Mouse (Mus musculus) midbrain, embryonic 10.5 days (tissue): ENCODE measurements around the gene Hnrnpa3. TPM values are rescaled to one million over a fixed set of nuclear protein-coding genes. Genes with fewer than 3 reads are reported as not detected.
A peak's percentile ranks its signal among the peaks of the same experiment; 100 is the strongest.

Source experiments
- DNase-seq: peaks from one replicate; pipeline ENCODE4 v3.0.0-alpha.2; 2017; ENCODE audit warnings: low spot score
- H3K27ac ChIP-seq: fragments of 300-500 bp; sonication (generic); replicated peaks from 2 replicates; pipeline ENCODE4 v1.5.1; 2016; ENCODE audit warnings: mild to moderate bottlenecking
- H3K27me3 ChIP-seq: fragments of 300-500 bp; sonication (generic); 2 replicates; pipeline ENCODE4 v1.6.1; 2016; ENCODE audit warnings: low read depth, mild to moderate bottlenecking; ENCODE audit not compliant: poor library complexity, severe bottlenecking
- H3K36me3 ChIP-seq: fragments of 300-500 bp; sonication (generic); 2 replicates; pipeline ENCODE4 v1.6.1; 2016; ENCODE audit warnings: mild to moderate bottlenecking, moderate library complexity
- H3K4me1 ChIP-seq: fragments of 300-500 bp; sonication (generic); 2 replicates; pipeline ENCODE4 v1.6.1; 2016
- H3K4me3 ChIP-seq: fragments of 300-500 bp; sonication (generic); 2 replicates; pipeline ENCODE4 v1.5.1; 2016; ENCODE audit warnings: mild to moderate bottlenecking, moderate library complexity
- H3K9me3 ChIP-seq: fragments of 300-500 bp; sonication (generic); replicated peaks from 2 replicates; pipeline ENCODE4 v1.6.1; 2016; ENCODE audit warnings: mild to moderate bottlenecking
- WGBS: fragments of 180-500 bp; shearing (Covaris S2); methylation state at CpG from one replicate; pipeline ENCODE4 v1.1.7; 2016; 5-methylcytosine and 5-hydroxymethylcytosine counted together
- polyA plus RNA-seq: library from polyadenylated mRNA; unstranded; fragments of >200 nt; fragmentation: Nextera tagmentation; extraction: Ambion mirVana; gene quantifications from 2 replicates; pipeline ENCODE4 v1.2.1, GENCODE M21; 2016

Hnrnpa3 gene
- polyA plus RNA-seq, 1 experiment from 2014 or later, result 337 TPM

GRCm38 (mm10) chr2:75669491-75670445 is 10.7 kb downstream of the Hnrnpa3 start:
- Histone ChIP-seq H3K4me1 (no peaks in the 10 kb centered on the region), H3K36me3 (peaks cover 19% of the 10 kb centered on the region), H3K27me3 (no peaks in the 10 kb centered on the region), H3K4me3 (no peak overlapping the region), H3K27ac (no peak overlapping the region), H3K9me3 (no peaks in the 10 kb centered on the region)
- DNase-seq, result peak; percentile 41
- 41% methylated on average over 14 of the region's 14 CpGs for WGBS

GRCm38 (mm10) chr2:75670446-75671336 is 11.6 kb downstream of the Hnrnpa3 start:
- WGBS, result 84% methylated on average over 6 of the region's 6 CpGs
- H3K27ac ChIP-seq, result no peak overlapping the region
- no peak overlapping the region for H3K4me3 ChIP-seq
- peaks cover 23% of the 10 kb centered on the region for H3K36me3 ChIP-seq
- no peaks in the 10 kb centered on the region for H3K27me3 ChIP-seq
- H3K9me3 ChIP-seq, result no peaks in the 10 kb centered on the region
- H3K4me1 ChIP-seq, result no peaks in the 10 kb centered on the region
- no peak for DNase-seq

- H3K36me3 ChIP-seq, result peaks cover 27% of the 10 kb centered on the region
- H3K4me3 ChIP-seq, result no peak overlapping the region
- DNase-seq, result no peak
- H3K9me3 ChIP-seq, result no peaks in the 10 kb centered on the region
- 86% methylated on average over 2 of the region's 2 CpGs for WGBS
- H3K27ac ChIP-seq, result no peak overlapping the region
- H3K27me3 ChIP-seq, result no peaks in the 10 kb centered on the region
- no peaks in the 10 kb centered on the region for H3K4me1 ChIP-seq
Measured at GRCm38 (mm10) chr2:75671337-75671660, 12.2 kb downstream of the Hnrnpa3 start.

DNA sequence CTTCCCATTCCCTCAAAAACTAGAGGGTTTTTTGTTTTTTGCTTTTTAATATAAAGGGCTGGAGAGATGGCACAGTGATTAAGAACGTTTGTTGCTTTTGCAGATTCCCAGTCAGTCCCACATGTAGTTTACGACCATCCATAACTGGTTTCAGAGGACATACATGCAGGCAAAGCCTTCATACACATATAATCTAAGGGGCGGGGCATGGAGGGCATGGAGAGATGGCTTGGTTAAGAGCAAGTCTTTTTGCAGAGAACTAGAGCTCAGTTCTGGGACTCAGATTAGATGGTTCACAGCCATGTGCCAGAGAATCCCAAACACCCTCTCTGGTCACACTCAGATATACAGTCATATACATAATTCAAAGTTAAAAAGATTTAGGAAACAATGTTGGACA is 13.5 kb downstream of the Hnrnpa3 start:
- Histone ChIP-seq H3K4me3 (no peak overlapping the region), H3K36me3 (peaks cover 39% of the 10 kb centered on the region), H3K27ac (no peak overlapping the region), H3K9me3 (no peaks in the 10 kb centered on the region), H3K27me3 (no peaks in the 10 kb centered on the region), H3K4me1 (no peaks in the 10 kb centered on the region; the same call in 1 of the 2 replicates)
- DNase-seq, result no peak
- 81% methylated on average over 3 of the region's 3 CpGs for WGBS

DNA sequence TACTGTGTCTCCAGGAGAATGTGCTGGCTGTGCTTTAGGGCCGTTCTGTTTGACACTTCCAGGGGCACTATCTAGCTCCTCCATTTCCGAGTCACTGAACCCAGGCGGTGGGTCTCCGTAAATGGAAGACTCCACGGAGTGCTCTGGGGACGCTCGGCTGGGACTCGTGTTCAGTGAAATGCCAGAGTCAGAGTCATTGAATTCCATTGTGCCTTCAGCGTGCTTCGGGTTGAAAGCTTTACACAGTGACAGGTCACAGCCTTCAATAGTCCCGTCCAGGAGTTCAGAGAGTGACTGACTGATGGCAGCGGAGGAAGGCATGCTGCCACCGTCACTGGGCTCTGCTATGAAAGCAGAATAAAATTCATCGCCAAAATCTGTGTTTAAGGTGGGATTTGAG is 17.5 kb downstream of the Hnrnpa3 start:
- Histone ChIP-seq H3K36me3 (peaks cover 58% of the 10 kb centered on the region), H3K4me1 (peaks cover 4% of the 10 kb centered on the region), H3K4me3 (no peak overlapping the region), H3K27ac (no peak overlapping the region), H3K27me3 (no peaks in the 10 kb centered on the region), H3K9me3 (no peaks in the 10 kb centered on the region)
- DNase-seq, result no peak
- WGBS, result 81% methylated on average over 14 of the region's 14 CpGs

GRCm38 (mm10) chr2:75679947-75680346 is 20.9 kb downstream of the Hnrnpa3 start:
- Histone ChIP-seq H3K9me3 (no peaks in the 10 kb centered on the region), H3K27ac (no peak overlapping the region), H3K4me1 (peaks cover 4% of the 10 kb centered on the region), H3K36me3 (peaks cover 45% of the 10 kb centered on the region), H3K27me3 (no peaks in the 10 kb centered on the region), H3K4me3 (no peak overlapping the region)
- DNase-seq, result no peak
- 92% methylated on average over 8 of the region's 8 CpGs for WGBS

- Histone ChIP-seq H3K27ac (no peak overlapping the region), H3K9me3 (no peaks in the 10 kb centered on the region), H3K4me3 (no peak overlapping the region), H3K4me1 (peaks cover 4% of the 10 kb centered on the region), H3K27me3 (no peaks in the 10 kb centered on the region), H3K36me3 (peaks cover 30% of the 10 kb centered on the region)
- no peak for DNase-seq
- WGBS, result 73% methylated on average over 7 of the region's 7 CpGs
Measured at GRCm38 (mm10) chr2:75681439-75681838, 22.4 kb downstream of the Hnrnpa3 start.

- Histone ChIP-seq H3K27me3 (no peaks in the 10 kb centered on the region), H3K4me1 (peaks cover 4% of the 10 kb centered on the region; the same call in 1 of the 2 replicates), H3K36me3 (peaks cover 14% of the 10 kb centered on the region), H3K27ac (peak overlapping the region; percentile 6; the same call in 1 of the 2 replicates), H3K4me3 (no peak overlapping the region), H3K9me3 (no peaks in the 10 kb centered on the region)
- 85% methylated on average over 15 of the region's 15 CpGs for WGBS
- no peak for DNase-seq
Measured at GRCm38 (mm10) chr2:75682978-75683709, 24.1 kb downstream of the Hnrnpa3 start.

GRCm38 (mm10) chr2:75684526-75684925 is 25.5 kb downstream of the Hnrnpa3 start:
- Histone ChIP-seq H3K27me3 (no peaks in the 10 kb centered on the region), H3K9me3 (no peaks in the 10 kb centered on the region), H3K36me3 (0 out of 2 replicates have a peak, but pooled peaks cover 4% of the 10 kb centered on the region), H3K27ac (no peak overlapping the region), H3K4me3 (no peak overlapping the region), H3K4me1 (peaks cover 6% of the 10 kb centered on the region; the same call in 1 of the 2 replicates)
- DNase-seq, result no peak
- 85% methylated on average over 3 of the region's 3 CpGs for WGBS

- H3K36me3 ChIP-seq, result 0 out of 2 replicates have a peak, but pooled peaks cover 4% of the 10 kb centered on the region
- no peak for DNase-seq
- no peak overlapping the region for H3K27ac ChIP-seq
- peaks cover 9% of the 10 kb centered on the region; the same call in 1 of the 2 replicates for H3K4me1 ChIP-seq
- no peaks in the 10 kb centered on the region for H3K27me3 ChIP-seq
- no peaks in the 10 kb centered on the region for H3K9me3 ChIP-seq
- 88% methylated on average over 6 of the region's 6 CpGs for WGBS
- H3K4me3 ChIP-seq, result no peak overlapping the region
Measured at GRCm38 (mm10) chr2:75685458-75685861, 26.4 kb downstream of the Hnrnpa3 start.

- 91% methylated on average over 10 of the region's 10 CpGs for WGBS
- Histone ChIP-seq H3K4me1 (peaks cover 4% of the 10 kb centered on the region; the same call in 1 of the 2 replicates), H3K27me3 (no peaks in the 10 kb centered on the region), H3K9me3 (no peaks in the 10 kb centered on the region), H3K4me3 (no peak overlapping the region), H3K36me3 (no peaks in the 10 kb centered on the region), H3K27ac (no peak overlapping the region)
- DNase-seq, result no peak
Measured at GRCm38 (mm10) chr2:75687040-75687749, 28.1 kb downstream of the Hnrnpa3 start.

DNA sequence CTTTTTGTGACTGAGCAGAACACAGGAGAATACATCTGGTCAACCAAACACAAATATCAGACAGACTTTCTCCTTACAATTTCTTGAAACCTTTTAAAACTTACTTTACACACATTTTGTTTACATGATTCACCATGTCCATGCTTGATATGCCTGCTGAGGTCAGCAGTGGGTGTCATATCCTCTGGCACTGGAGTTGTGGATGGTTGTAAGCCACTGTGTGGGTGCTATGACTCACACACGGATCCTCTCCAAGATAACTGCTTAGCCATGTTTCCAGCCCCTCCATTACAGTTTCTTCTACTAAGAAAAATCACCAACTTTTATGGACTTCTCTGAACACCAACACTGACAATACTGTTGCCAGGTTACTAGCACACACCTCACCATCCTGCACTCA is 29.8 kb downstream of the Hnrnpa3 start:
- no peak for DNase-seq
- H3K4me3 ChIP-seq, result no peak overlapping the region
- 93% methylated on average over 1 of the region's 1 CpGs for WGBS
- H3K4me1 ChIP-seq, result peaks cover 17% of the 10 kb centered on the region
- no peaks in the 10 kb centered on the region for H3K9me3 ChIP-seq
- H3K27me3 ChIP-seq, result no peaks in the 10 kb centered on the region
- no peaks in the 10 kb centered on the region for H3K36me3 ChIP-seq
- H3K27ac ChIP-seq, result no peak overlapping the region
